Comparison of ENCODE assay signal across 8 mouse cellular contexts in the genomic region with DNA sequence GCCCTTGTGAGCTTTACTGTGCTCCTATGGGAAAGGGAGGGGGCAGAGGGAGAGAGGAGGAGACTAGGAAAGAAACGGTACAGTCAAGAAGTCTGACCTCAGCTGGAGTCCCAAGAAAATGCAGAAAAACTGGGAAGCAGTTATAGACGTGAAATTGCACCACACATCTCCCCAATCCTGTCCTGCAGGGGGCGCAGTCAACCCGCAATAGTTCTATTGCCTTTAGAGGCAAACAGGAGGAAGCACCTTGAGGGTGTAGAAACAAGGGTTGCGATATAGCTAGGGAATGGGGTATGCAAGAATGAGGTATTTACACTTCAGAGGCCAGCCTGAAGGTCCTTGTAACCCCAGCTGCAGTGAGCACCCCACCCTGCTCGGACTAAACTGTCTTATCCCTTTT.
A peak's percentile ranks its signal among the peaks of the same experiment; 100 is the strongest.
DNase-seq lines count a peak whose midpoint lies in the region; ATAC-seq lines count a peak whose summit lies in the region.

No protein-coding gene starts in this region.

- ATAC-seq in midbrain, embryonic 16.5 days: no peak
- no peak; the same call in 1 of the 2 replicates for ATAC-seq in hindbrain, embryonic 14.5 days (ENCODE audit: low FRiP score)

- no peaks in the 10 kb centered on the region for H3K27me3 ChIP-seq in midbrain, embryonic 10.5 days (ENCODE audit: low read depth, poor library complexity, severe bottlenecking)
- no peaks in the 10 kb centered on the region for H3K27me3 ChIP-seq in midbrain, embryonic 16.5 days (ENCODE audit: control insufficient read depth, insufficient read depth, low read depth, low read length)
- no peaks in the 10 kb centered on the region for H3K27me3 ChIP-seq in hindbrain, embryonic 14.5 days (ENCODE audit: control insufficient read depth, insufficient read depth, low read length)

- H3K4me1 ChIP-seq in midbrain, embryonic 10.5 days: no peaks in the 10 kb centered on the region
- no peaks in the 10 kb centered on the region; the same call in 1 of the 2 replicates for H3K4me1 ChIP-seq in midbrain, embryonic 16.5 days (ENCODE audit: control insufficient read depth, insufficient read depth, low read length)
- H3K4me1 ChIP-seq in hindbrain, embryonic 14.5 days (replicated peaks; ENCODE audit: control insufficient read depth, insufficient read depth, low read length): no peaks in the 10 kb centered on the region

- H3K9me3 ChIP-seq in midbrain, embryonic 10.5 days (replicated peaks): no peaks in the 10 kb centered on the region
- no peaks in the 10 kb centered on the region for H3K9me3 ChIP-seq in midbrain, embryonic 16.5 days (replicated peaks; ENCODE audit: control insufficient read depth, low read length, poor library complexity, severe bottlenecking)
- no peaks in the 10 kb centered on the region for H3K9me3 ChIP-seq in hindbrain, embryonic 14.5 days (ENCODE audit: control insufficient read depth, low read length)

- no peak overlapping the region for H3K4me2 ChIP-seq in midbrain, embryonic 16.5 days (ENCODE audit: low read length)
- H3K4me2 ChIP-seq in hindbrain, embryonic 14.5 days (replicated peaks): no peak overlapping the region

- H3K36me3 ChIP-seq in midbrain, embryonic 10.5 days: no peaks in the 10 kb centered on the region
- H3K36me3 ChIP-seq in midbrain, embryonic 16.5 days (ENCODE audit: control insufficient read depth, insufficient read depth, low read length): no peaks in the 10 kb centered on the region
- no peaks in the 10 kb centered on the region for H3K36me3 ChIP-seq in hindbrain, embryonic 14.5 days (replicated peaks; ENCODE audit: control insufficient read depth, insufficient read depth)

- H3K9ac ChIP-seq in midbrain, embryonic 16.5 days (ENCODE audit: low read depth, low read length): no peak overlapping the region
- no peak overlapping the region for H3K9ac ChIP-seq in hindbrain, embryonic 14.5 days

- whole genome bisulfite sequencing in midbrain, embryonic 10.5 days: 20% methylated on average over 6 of the region's 6 CpGs
- WGBS in midbrain, embryonic 16.5 days: 19% methylated on average over 6 of the region's 6 CpGs
- 21% methylated on average over 6 of the region's 6 CpGs for WGBS in hindbrain, embryonic 14.5 days

- no peak overlapping the region for H3K27ac ChIP-seq in midbrain, embryonic 10.5 days (replicated peaks)
- H3K27ac ChIP-seq in midbrain, embryonic 16.5 days (ENCODE audit: low read length): no peak overlapping the region
- no peak overlapping the region for H3K27ac ChIP-seq in hindbrain, embryonic 14.5 days

- intact Hi-C loops in left cerebral cortex, postnatal 14 days (cut with DNase I): loop anchor here (5.0 kb wide), 1 partner anchor 87 kb away; no protein-coding TSS in a partner anchor

- no peak overlapping the region for H3K4me3 ChIP-seq in midbrain, embryonic 10.5 days
- H3K4me3 ChIP-seq in midbrain, embryonic 16.5 days (ENCODE audit: low read depth, low read length): no peak overlapping the region
- no peak overlapping the region for H3K4me3 ChIP-seq in hindbrain, embryonic 14.5 days (replicated peaks; ENCODE audit: low read length)

- DNase-seq in midbrain, embryonic 10.5 days (ENCODE audit: low spot score): peak; percentile 42
- peak; percentile 85 for DNase-seq in adrenal gland, postnatal 10 days
- peak; percentile 43 for DNase-seq in embryo, embryonic 9.5 days (ENCODE audit: extremely low spot score)
- DNase-seq in hindbrain, embryonic 14.5 days (ENCODE audit: low spot score): peak; percentile 55
- peak; percentile 63 to 79 for DNase-seq in left cerebral cortex, postnatal 14 days (ENCODE audit: low spot score in 2 of 2)
- DNase-seq in retina, postnatal 1 day: peak; percentile 57
- peak; percentile 69 to 76 for DNase-seq in thymus, postnatal 36 days
